Mouse (Mus musculus) layer of hippocampus, adult 18-20 months (tissue): ENCODE results near the gene Usp9y. TPM values are rescaled to one million over a fixed set of nuclear protein-coding genes. Genes with fewer than 3 reads are reported as not detected.

Source experiments
- DNase-seq, 2 experiments: peaks; one replicate each; pipeline ENCODE4 v3.0.0; 2022; ENCODE audit warnings: low spot score in 2 of 2
- long read RNA-seq: library from polyadenylated mRNA; stranded (forward); transcript quantifications from one replicate; pipeline ENCODE4 v2.0.0, GENCODE M21; 2021
- total RNA-seq, 2 experiments: library from RNA; stranded (reverse); gene quantifications; 2 replicates each; pipeline ENCODE4 v1.2.3; 2021

Gene Usp9y
- not detected for total RNA-seq
- long read RNA-seq: 0 reads

DNA sequence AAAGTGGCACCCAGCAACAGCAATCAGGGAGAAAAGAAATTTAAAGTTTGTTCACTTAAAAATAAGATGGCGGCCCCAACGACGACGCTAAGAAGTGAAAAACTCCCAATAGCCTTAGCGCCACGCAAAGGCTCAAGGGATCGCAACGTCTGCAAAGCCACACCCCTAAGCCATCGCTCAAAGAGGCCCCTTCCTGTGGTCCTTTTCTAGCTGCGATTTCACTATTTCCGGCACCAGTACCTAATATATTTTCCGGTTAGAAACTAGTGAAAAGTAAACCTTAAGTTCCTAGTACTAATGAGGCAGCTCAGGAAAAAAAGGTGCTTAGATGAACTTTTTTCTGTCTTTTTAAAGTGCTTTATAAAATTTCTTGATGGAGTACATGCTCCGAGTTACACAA is at the start of gene Usp9y:
TSS of gene Usp9y (minus strand) at position 101 of the 400 bp plus-strand sequence.
- no peak for DNase-seq

DNA sequence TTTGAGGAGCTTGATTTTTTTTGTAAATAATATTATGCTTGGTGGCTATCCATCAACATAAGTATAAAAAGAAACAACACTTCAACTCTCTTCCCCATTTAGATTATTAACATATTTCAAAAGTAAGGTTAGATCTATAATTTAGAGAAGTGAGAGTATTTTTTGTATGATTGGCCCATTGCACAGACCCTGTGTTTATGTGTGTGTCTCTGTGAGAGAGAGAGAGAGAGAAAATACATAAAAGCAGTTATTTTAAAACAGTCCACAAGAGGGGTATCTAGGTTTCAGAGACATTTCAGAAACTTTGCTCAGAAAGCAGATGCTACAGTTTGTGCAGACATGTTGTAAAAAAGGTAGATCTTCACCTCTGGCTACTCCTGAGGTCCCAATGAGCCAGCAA is 165.9 kb downstream of the Usp9y start:
- no peak for DNase-seq

DNA sequence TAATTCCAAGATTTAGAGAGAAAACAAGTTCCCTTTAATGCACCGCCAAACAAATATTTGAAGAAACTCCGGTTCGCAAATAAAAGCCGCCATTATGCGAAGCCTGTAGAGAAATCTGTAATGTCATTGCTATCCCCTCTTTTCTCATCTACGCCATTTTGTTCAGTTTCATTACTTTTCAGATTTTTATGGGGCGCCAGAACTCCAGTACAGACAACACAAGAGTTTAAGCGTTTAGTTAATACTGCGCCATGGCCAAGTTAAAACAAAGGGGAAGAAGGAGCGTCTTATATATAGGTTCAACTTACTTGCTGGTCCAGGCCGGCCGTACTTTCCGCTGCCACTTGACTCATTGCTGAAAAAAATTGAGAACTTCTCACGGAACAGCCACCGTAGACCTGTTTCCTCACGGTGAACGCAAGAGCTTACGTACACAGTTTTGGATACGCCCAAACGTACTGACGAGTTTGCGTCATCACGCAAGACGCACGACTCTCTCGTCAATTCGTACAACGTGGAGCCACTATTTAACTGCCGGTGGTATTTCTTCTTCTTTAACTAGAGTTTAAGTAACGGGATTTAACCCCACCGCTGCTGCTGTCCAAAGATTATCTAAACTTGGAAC is 173.3 kb downstream of the Usp9y start, which contains the start of gene Ddx3y:
TSS of gene Ddx3y (minus strand) at position 459 of the 625 bp plus-strand sequence.
- DNase-seq: peak in 1 of 2 experiments; percentile 84

DNA sequence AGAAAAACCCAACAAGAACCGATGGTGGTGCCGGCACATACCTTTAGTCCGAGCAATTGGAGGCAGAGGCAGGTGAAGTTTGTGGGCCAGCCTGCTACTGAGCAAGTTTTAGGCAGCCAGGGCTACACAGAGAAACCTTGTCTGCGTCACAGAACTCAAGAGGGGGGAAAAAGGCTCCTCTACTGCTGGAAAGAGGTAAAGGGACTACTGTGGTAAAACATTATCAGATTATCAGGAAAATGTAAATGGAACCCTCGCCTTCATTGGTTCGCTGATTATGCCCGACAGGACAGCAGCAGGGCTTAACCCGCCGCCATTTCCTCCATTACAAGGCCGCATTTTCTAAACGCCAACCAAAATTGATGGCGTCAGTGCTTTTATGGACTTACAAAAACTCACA is 173.8 kb downstream of the Usp9y start:
- peak in 1 of 2 experiments; percentile 24 for DNase-seq

Other genes with a start within 250 kb of the Usp9y start
- gene Uty, start 214.0 kb downstream of the Usp9y start, total RNA-seq: 10 to 100 TPM in 1 of 2 experiments, not detected in 1; 24.1 TPM
- 10 to 100 TPM in 1 of 2 experiments, not detected in 1; 45.6 TPM for gene Ddx3y, start 173.2 kb downstream of the Usp9y start, total RNA-seq